Mouse (Mus musculus) kidney, adult 2 months (tissue): ENCODE results near the gene Commd8.

Experiments used
- CTCF ChIP-seq: fragments of 200-500 bp; conservative IDR thresholded peaks from 2 replicates; pipeline ENCODE4 v1.5.1; 2011; ENCODE audit warnings: low read depth, mild to moderate bottlenecking, control low read depth, low read length, moderate library complexity, mixed read lengths; ENCODE audit not compliant: insufficient read depth, insufficient read length
- POLR2A ChIP-seq: fragments of 200-500 bp; IDR thresholded peaks from one replicate; pipeline ENCODE4 v1.6.1; 2011; ENCODE audit warnings: low read depth, low read length, control low read depth

GRCm38 (mm10) chr5:72205271-72205670 lies 37.3 kb upstream of the Commd8 start:
- TF ChIP-seq CTCF: no peak
- no peak for TF ChIP-seq POLR2A
